Mouse (Mus musculus): ENCODE measurements around the gene Dnm1. TPM values are rescaled to one million over a fixed set of nuclear protein-coding genes. Genes with fewer than 3 reads are reported as not detected.
A peak's percentile ranks its signal among the peaks of the same experiment; 100 is the strongest.
"Not testable (repeated sequence)": the region's sequence is repeated elsewhere in the genome, so short reads cannot be mapped to it uniquely, and the experiment has no call there.

The Dnm1 gene
- polyA plus RNA-seq, 1 experiment from 2014 or later, result 11.8 TPM

DNA sequence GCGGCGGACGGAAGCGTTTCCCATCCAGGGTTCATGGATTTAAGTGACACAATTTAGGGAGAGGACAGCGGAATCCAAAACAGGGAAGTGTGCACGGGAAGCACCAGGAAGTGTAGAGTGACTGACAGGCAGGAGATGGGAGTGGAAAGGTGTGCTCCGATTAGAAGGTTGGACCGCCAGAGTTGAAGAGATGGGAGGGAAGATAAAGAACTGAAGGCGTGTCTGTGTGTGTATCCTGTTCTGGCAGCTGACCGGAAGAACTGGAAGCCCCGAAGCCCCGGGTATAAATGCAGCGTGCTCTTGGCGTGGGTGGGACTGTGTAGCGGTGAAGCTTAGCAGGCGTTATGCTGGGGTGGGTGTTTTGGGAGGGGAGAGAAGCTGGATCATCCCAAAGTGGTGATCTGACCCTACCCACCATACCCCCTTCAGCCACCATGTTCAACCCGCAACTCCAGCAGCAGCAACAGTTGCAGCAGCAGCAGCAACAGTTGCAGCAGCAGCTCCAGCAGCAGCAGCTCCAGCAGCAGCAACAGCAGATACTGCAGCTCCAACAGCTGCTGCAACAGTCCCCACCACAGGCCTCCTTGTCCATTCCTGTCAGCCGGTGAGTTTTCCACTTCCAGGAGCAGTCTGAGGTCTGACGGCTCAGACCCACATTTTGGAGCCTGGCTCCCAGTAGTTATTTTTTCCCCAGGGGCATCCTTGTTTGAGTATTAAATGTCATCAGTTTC, 10.4 kb upstream of the Dnm1 start:
- H3K4me3 ChIP-seq (ENCODE audit: low read length), result peak overlapping the region; percentile 79
- H3K4me2 ChIP-seq (ENCODE audit: low read depth, low read length), result peak overlapping the region; percentile 81
- peak overlapping the region; percentile 97 for H3K27ac ChIP-seq (ENCODE audit: low read length)
- 0 out of 2 replicates have a peak, but pooled peaks cover 3% of the 10 kb centered on the region for H3K27me3 ChIP-seq (replicated peaks; ENCODE audit: control insufficient read depth, insufficient read depth, low read length)
- WGBS, result 7% methylated on average over 19 of the region's 19 CpGs
- peaks cover 16% of the 10 kb centered on the region for H3K4me1 ChIP-seq (ENCODE audit: control insufficient read depth, insufficient read depth, low read length)
- ATAC-seq, result peak; percentile 75
- H3K9me3 ChIP-seq (ENCODE audit: control insufficient read depth, low read length), result no peaks in the 10 kb centered on the region
- H3K9ac ChIP-seq (ENCODE audit: low read depth, low read length), result peak overlapping the region; percentile 89
- peaks cover 5% of the 10 kb centered on the region for H3K36me3 ChIP-seq (ENCODE audit: control insufficient read depth, insufficient read depth, low read length)

DNA sequence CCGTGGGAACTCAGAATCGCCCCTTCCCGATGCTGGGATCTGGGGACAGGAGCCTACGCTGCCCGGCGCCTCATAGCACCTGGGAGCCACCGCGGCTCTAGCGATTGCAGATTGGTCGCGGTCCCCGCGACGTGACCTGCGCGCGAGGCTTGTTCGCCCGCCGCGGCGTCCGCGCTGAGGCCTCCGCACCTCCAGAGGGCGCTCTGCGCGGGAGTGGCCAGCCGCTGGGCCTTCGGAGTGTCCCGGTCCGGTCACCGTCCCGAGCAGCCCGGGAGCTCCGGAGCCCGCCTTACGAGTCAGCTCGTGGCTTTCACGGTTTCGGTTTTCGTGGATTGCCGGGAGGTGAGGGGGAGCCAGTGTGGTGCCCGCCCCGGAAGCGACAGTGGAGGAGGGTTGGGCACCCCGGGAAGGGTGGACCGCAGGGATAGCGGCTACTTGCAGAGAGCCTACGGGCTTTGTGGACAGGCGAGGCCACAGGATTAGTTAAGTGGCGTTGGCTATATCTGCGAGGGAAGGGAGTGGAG, 9.7 kb upstream of the Dnm1 start:
- peaks cover 5% of the 10 kb centered on the region for H3K36me3 ChIP-seq (ENCODE audit: control insufficient read depth, insufficient read depth, low read length)
- ATAC-seq, result peak; percentile 82
- peak overlapping the region; percentile 89 for H3K9ac ChIP-seq (ENCODE audit: low read depth, low read length)
- peak overlapping the region; percentile 81 for H3K4me2 ChIP-seq (ENCODE audit: low read depth, low read length)
- no peaks in the 10 kb centered on the region for H3K9me3 ChIP-seq (ENCODE audit: control insufficient read depth, low read length)
- under 1% methylated on average over 53 of the region's 53 CpGs for WGBS
- H3K4me1 ChIP-seq (ENCODE audit: control insufficient read depth, insufficient read depth, low read length), result peaks cover 16% of the 10 kb centered on the region
- 0 out of 2 replicates have a peak, but pooled peaks cover 3% of the 10 kb centered on the region for H3K27me3 ChIP-seq (replicated peaks; ENCODE audit: control insufficient read depth, insufficient read depth, low read length)
- peak overlapping the region; percentile 79 for H3K4me3 ChIP-seq (ENCODE audit: low read length)
- peak overlapping the region; percentile 97 for H3K27ac ChIP-seq (ENCODE audit: low read length)

DNA sequence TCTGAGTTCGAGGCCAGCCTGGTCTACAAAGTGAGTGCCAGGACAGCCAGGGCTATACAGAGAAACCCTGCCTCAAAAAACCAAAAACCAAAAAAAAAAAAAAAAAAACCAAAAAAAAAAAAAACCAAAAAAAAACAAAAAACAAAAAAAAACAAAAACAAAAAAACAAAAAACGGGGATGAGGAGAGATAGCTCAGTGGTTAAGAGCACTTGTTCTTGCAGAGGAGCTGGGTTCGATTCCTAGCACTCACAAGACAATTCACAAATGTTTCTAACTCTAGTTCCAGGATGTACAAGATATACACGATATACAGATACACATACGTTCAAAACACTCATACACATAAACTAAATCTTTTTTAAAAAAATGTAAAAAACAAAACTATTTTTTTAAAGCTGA, 9.1 kb upstream of the Dnm1 start:
- WGBS, result 36% methylated on average over 5 of the region's 5 CpGs
- H3K9ac ChIP-seq (ENCODE audit: low read depth, low read length), result peak overlapping the region; percentile 89
- peaks cover 16% of the 10 kb centered on the region for H3K4me1 ChIP-seq (ENCODE audit: control insufficient read depth, insufficient read depth, low read length)
- not testable (repeated sequence) for H3K9me3 ChIP-seq (ENCODE audit: control insufficient read depth, low read length); H3K27me3 ChIP-seq (replicated peaks; ENCODE audit: control insufficient read depth, insufficient read depth, low read length); H3K36me3 ChIP-seq (ENCODE audit: control insufficient read depth, insufficient read depth, low read length); ATAC-seq
- H3K4me3 ChIP-seq (ENCODE audit: low read length), result peak overlapping the region; percentile 79
- peak overlapping the region; percentile 81 for H3K4me2 ChIP-seq (ENCODE audit: low read depth, low read length)
- H3K27ac ChIP-seq (ENCODE audit: low read length), result peak overlapping the region; percentile 97

DNA sequence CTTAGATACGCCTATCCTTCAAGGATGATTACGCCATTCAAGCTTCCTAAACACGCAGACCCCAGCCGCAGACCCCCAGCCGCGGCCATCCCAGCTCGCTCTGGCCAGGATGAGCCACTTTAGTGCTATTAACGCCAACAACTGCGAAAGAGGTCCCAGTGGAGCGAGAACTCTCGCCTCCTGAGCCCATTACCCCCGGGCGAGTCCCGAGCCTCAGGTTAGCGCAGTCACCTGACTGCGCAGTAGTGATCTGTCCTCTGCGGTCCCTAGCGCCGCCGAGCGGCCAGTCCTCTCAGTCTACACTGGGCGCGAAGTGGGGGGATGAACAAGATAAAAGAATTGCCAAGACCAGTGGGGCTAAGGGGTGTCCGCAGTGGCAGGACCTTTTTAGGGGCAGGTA, 8.3 kb upstream of the Dnm1 start:
- peak overlapping the region; percentile 73 for H3K9ac ChIP-seq (ENCODE audit: low read depth, low read length)

DNA sequence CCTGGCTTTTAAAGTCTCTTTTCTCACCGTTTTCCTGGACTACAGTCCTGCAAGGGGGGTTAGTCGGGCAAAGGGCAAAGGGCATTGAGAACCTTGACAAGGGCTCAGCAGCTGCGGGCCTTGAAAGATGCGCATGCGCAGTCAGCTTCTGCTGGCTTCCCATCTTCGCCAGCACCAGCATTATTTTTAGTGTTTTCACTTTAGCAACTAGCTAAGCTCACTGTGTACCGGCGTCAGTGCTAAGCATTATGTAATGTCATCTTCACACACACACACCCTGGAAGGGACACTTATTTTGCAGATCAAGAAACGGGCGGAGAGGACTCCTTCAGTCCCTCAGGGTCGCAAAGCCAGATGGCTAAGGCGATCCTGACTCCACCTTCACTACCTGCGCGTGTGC, 7.6 kb upstream of the Dnm1 start:
- Histone ChIP-seq H3K27ac (ENCODE audit: low read length) (peak overlapping the region; percentile 85), H3K4me1 (ENCODE audit: control insufficient read depth, insufficient read depth, low read length) (peaks cover 29% of the 10 kb centered on the region), H3K4me2 (ENCODE audit: low read depth, low read length) (peak overlapping the region; percentile 75), H3K36me3 (ENCODE audit: control insufficient read depth, insufficient read depth, low read length) (peaks cover 4% of the 10 kb centered on the region; the same call in 1 of the 2 replicates), H3K27me3 (replicated peaks; ENCODE audit: control insufficient read depth, insufficient read depth, low read length) (0 out of 2 replicates have a peak, but pooled peaks cover 3% of the 10 kb centered on the region), H3K9me3 (ENCODE audit: control insufficient read depth, low read length) (no peaks in the 10 kb centered on the region), H3K4me3 (ENCODE audit: low read length) (peak overlapping the region; percentile 51), H3K9ac (ENCODE audit: low read depth, low read length) (no peak overlapping the region; the same call in 1 of the 2 replicates)
- ATAC-seq, result peak; percentile 19; the same call in 1 of the 2 replicates
- 6% methylated on average over 14 of the region's 14 CpGs for WGBS

More for the DNA sequence above, 8.3 kb upstream of the Dnm1 start:
- Histone ChIP-seq H3K4me2 (ENCODE audit: low read depth, low read length) (peak overlapping the region; percentile 75), H3K27me3 (replicated peaks; ENCODE audit: control insufficient read depth, insufficient read depth, low read length) (0 out of 2 replicates have a peak, but pooled peaks cover 3% of the 10 kb centered on the region), H3K4me3 (ENCODE audit: low read length) (peak overlapping the region; percentile 51), H3K4me1 (ENCODE audit: control insufficient read depth, insufficient read depth, low read length) (peaks cover 22% of the 10 kb centered on the region), H3K27ac (ENCODE audit: low read length) (peak overlapping the region; percentile 85), H3K9me3 (ENCODE audit: control insufficient read depth, low read length) (no peaks in the 10 kb centered on the region), H3K36me3 (ENCODE audit: control insufficient read depth, insufficient read depth, low read length) (peaks cover 5% of the 10 kb centered on the region)
- 1% methylated on average over 24 of the region's 24 CpGs for WGBS
- peak; percentile 74 for ATAC-seq

DNA sequence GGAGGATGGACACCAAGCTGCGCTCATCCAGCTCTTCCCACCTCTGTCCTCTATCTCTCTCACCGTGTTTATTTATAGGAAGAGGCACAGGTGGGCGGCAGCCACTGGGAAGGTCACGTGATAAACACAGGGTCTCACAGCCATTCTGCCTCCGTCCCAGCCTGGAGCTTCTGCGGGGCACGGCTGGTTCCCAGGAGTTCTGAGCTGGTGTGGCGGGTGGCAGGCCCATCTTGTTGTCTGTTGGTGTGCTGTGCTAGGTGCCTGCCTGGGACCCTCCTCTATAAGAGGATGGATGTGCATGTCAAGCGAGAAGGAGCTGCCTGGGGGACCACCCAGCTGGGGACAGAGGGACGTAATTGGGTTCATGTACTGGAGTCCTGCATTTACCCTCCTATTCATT, 5.2 kb upstream of the Dnm1 start:
- Histone ChIP-seq H3K27ac (ENCODE audit: low read length) (no peak overlapping the region), H3K4me2 (ENCODE audit: low read depth, low read length) (no peak overlapping the region), H3K4me1 (ENCODE audit: control insufficient read depth, insufficient read depth, low read length) (peaks cover 25% of the 10 kb centered on the region), H3K27me3 (replicated peaks; ENCODE audit: control insufficient read depth, insufficient read depth, low read length) (0 out of 2 replicates have a peak, but pooled peaks cover 3% of the 10 kb centered on the region), H3K4me3 (ENCODE audit: low read length) (no peak overlapping the region), H3K36me3 (ENCODE audit: control insufficient read depth, insufficient read depth, low read length) (no peaks in the 10 kb centered on the region), H3K9me3 (ENCODE audit: control insufficient read depth, low read length) (no peaks in the 10 kb centered on the region), H3K9ac (ENCODE audit: low read depth, low read length) (no peak overlapping the region)
- 54% methylated on average over 10 of the region's 10 CpGs for WGBS
- ATAC-seq, result no peak

DNA sequence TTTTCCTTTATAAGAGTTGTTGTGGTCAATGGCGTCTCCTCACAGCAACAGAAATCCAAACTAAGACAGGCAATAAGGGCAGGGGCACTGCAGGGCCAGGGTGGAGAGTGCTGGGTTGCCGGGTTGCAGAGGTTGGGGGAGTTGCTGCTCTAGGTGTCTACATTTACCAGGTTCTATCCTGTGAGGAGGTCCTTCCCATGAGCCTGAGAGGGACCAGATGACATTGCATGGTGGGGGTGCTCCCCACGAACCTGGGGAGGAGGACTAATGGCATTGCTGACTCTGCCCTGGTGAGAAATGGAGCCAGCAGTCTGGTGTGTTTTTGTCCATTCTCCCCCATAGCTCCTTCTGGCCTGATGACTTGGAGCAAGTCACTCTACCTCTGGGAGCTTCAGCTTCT, 4.6 kb upstream of the Dnm1 start:
- no peaks in the 10 kb centered on the region for H3K9me3 ChIP-seq (ENCODE audit: control insufficient read depth, low read length)
- no peaks in the 10 kb centered on the region for H3K36me3 ChIP-seq (ENCODE audit: control insufficient read depth, insufficient read depth, low read length)
- H3K4me3 ChIP-seq (ENCODE audit: low read length), result no peak overlapping the region
- H3K4me2 ChIP-seq (ENCODE audit: low read depth, low read length), result no peak overlapping the region
- H3K9ac ChIP-seq (ENCODE audit: low read depth, low read length), result no peak overlapping the region
- H3K27me3 ChIP-seq (replicated peaks; ENCODE audit: control insufficient read depth, insufficient read depth, low read length), result 0 out of 2 replicates have a peak, but pooled peaks cover 3% of the 10 kb centered on the region
- no peak overlapping the region for H3K27ac ChIP-seq (ENCODE audit: low read length)
- H3K4me1 ChIP-seq (ENCODE audit: control insufficient read depth, insufficient read depth, low read length), result peaks cover 25% of the 10 kb centered on the region
- WGBS, result 74% methylated on average over 3 of the region's 3 CpGs
- no peak for ATAC-seq

DNA sequence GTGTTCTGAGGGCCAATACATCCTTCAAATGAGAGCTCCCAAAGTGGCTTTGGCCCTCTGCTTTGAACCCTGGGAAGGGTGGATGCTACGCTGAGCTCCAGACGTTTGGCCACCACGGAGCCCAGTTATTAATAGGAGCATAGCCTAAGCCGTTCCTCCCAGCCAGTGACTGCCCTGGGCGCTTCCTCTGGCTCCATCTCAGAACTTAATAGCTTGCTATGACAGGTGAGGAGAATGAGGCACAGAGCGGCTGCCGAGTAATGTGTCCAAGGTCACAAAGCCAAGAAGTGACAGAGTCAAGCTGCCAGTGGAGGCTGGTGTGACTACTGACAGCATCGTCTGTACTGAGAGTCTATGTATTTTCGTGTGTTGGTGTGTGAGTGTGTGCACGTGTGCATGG, 3.1 kb upstream of the Dnm1 start:
- ATAC-seq, result no peak
- 75% methylated on average over 10 of the region's 10 CpGs for WGBS

DNA sequence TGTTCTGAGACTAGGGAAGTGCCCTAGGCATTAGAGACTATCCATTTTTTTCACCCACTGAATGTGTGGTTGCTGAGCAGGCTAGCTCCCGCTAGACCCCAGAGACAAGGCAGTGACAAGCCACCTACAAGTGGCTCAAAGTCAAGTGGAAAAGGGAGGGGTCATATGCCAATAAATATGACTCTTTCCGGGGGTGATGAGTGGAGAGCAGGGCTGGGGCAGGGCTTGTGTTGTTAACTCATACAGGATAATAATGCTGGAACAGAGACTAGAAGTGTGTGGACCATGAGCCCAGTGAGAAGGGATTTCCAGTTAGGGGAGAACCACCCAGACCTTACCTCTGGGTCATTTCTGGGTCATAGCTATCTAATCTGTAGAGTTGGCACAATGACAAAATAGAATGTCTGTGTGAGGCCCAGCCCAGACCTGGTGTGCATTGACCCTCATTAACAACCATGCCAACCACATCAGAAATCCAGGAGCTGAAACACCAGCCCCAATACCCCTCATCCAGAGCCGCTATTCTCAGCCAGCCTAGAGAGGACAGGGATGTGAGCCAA, 1.3 kb upstream of the Dnm1 start:
- no peak overlapping the region for H3K9ac ChIP-seq (ENCODE audit: low read depth, low read length)
- peak overlapping the region; percentile 23 for H3K4me2 ChIP-seq (ENCODE audit: low read depth, low read length)
- peak; percentile 76 for ATAC-seq

More for the DNA sequence above, 3.1 kb upstream of the Dnm1 start:
- Histone ChIP-seq H3K4me2 (ENCODE audit: low read depth, low read length) (no peak overlapping the region), H3K36me3 (ENCODE audit: control insufficient read depth, insufficient read depth, low read length) (no peaks in the 10 kb centered on the region), H3K9me3 (ENCODE audit: control insufficient read depth, low read length) (no peaks in the 10 kb centered on the region), H3K27me3 (replicated peaks; ENCODE audit: control insufficient read depth, insufficient read depth, low read length) (no peaks in the 10 kb centered on the region), H3K9ac (ENCODE audit: low read depth, low read length) (no peak overlapping the region), H3K27ac (ENCODE audit: low read length) (peak overlapping the region; percentile 21; the same call in 1 of the 2 replicates), H3K4me1 (ENCODE audit: control insufficient read depth, insufficient read depth, low read length) (peaks cover 27% of the 10 kb centered on the region), H3K4me3 (ENCODE audit: low read length) (no peak overlapping the region)

More for the DNA sequence above, 1.3 kb upstream of the Dnm1 start:
- WGBS, result 67% methylated on average over 3 of the region's 3 CpGs
- peak overlapping the region; percentile 96 for H3K27ac ChIP-seq (ENCODE audit: low read length)
- no peaks in the 10 kb centered on the region for H3K9me3 ChIP-seq (ENCODE audit: control insufficient read depth, low read length)
- no peaks in the 10 kb centered on the region for H3K27me3 ChIP-seq (replicated peaks; ENCODE audit: control insufficient read depth, insufficient read depth, low read length)
- no peaks in the 10 kb centered on the region for H3K36me3 ChIP-seq (ENCODE audit: control insufficient read depth, insufficient read depth, low read length)
- H3K4me1 ChIP-seq (ENCODE audit: control insufficient read depth, insufficient read depth, low read length), result peaks cover 34% of the 10 kb centered on the region
- no peak overlapping the region for H3K4me3 ChIP-seq (ENCODE audit: low read length)
